Mouse (Mus musculus): ENCODE results near the gene Ccn5.

DNA sequence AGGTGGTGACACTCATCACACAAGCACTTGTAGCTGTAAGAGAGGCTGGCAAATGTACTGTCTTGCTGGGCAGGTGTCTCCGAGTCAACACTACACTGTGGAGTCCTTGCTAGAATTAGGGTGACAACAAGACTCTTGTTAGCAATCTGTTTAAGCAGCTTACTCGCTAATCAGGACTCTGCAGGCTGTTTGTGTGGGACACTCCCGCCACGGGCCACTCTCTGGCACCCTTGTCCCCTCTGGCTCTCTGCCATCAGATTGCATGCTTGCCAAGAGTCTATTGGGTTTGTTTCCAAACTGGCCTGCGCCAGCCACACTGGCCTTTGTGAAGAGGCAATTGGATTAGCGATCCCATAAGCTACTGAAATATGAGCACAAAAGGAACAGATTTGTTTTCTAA lies 18.9 kb downstream of the Ccn5 start:
- TF ChIP-seq POLR2A (IDR thresholded peaks at IDR 0.05; ENCODE audit: borderline replicate concordance, low read depth, low read length) (no peak), CTCF (IDR thresholded peaks at IDR 0.05; ENCODE audit: low read depth, low read length) (no peak)
